Mouse (Mus musculus): ENCODE data around the gene Gjc1.

Gjc1 gene

GRCm38 (mm10) chr11:102819021-102819782, at the start of gene Gjc1:
Gene Gjc1 (minus strand): TSS chr11:102819700.
- peak; percentile 76 to 88 for DNase-seq (ENCODE audit: inconsistent age in 2 of 2, low spot score in 1 of 2)

GRCm38 (mm10) chr11:102864272-102864671, 44.8 kb upstream of the Gjc1 start:
- DNase-seq (ENCODE audit: inconsistent age in 2 of 2, low spot score in 1 of 2): peak; percentile 63 to 86

GRCm38 (mm10) chr11:102859933-102860332, 40.4 kb upstream of the Gjc1 start:
- DNase-seq (ENCODE audit: inconsistent age in 2 of 2, low spot score in 1 of 2): no peak

- no peak for DNase-seq (ENCODE audit: inconsistent age in 2 of 2, low spot score in 1 of 2)
Measured at GRCm38 (mm10) chr11:102858951-102859350, 39.5 kb upstream of the Gjc1 start.

- no peak for DNase-seq (ENCODE audit: inconsistent age in 2 of 2, low spot score in 1 of 2)
Measured at GRCm38 (mm10) chr11:102855941-102856340, 36.4 kb upstream of the Gjc1 start.

GRCm38 (mm10) chr11:102853760-102854159, 34.3 kb upstream of the Gjc1 start:
- no peak for DNase-seq (ENCODE audit: inconsistent age in 2 of 2, low spot score in 1 of 2)

- peak; percentile 79 to 91 for DNase-seq (ENCODE audit: inconsistent age in 2 of 2, low spot score in 1 of 2)
Measured at GRCm38 (mm10) chr11:102851883-102852282, 32.4 kb upstream of the Gjc1 start.

- DNase-seq (ENCODE audit: inconsistent age in 2 of 2, low spot score in 1 of 2): peak in 1 of 2 experiments; percentile 62
Measured at GRCm38 (mm10) chr11:102845926-102846325, 26.4 kb upstream of the Gjc1 start.

GRCm38 (mm10) chr11:102838616-102839150, 19.2 kb upstream of the Gjc1 start:
- DNase-seq (ENCODE audit: inconsistent age in 2 of 2, low spot score in 1 of 2): no peak

- DNase-seq (ENCODE audit: inconsistent age in 2 of 2, low spot score in 1 of 2): no peak
Measured at GRCm38 (mm10) chr11:102838126-102838525, 18.6 kb upstream of the Gjc1 start.

- no peak for DNase-seq (ENCODE audit: inconsistent age in 2 of 2, low spot score in 1 of 2)
Measured at GRCm38 (mm10) chr11:102837385-102837784, 17.9 kb upstream of the Gjc1 start.

- no peak for DNase-seq (ENCODE audit: inconsistent age in 2 of 2, low spot score in 1 of 2)
Measured at GRCm38 (mm10) chr11:102836146-102836545, 16.6 kb upstream of the Gjc1 start.

GRCm38 (mm10) chr11:102835549-102835948, 16.0 kb upstream of the Gjc1 start, which contains the start of gene Higd1b:
Gene Higd1b (plus strand): TSS chr11:102835849.
- DNase-seq (ENCODE audit: inconsistent age in 2 of 2, low spot score in 1 of 2): no peak

GRCm38 (mm10) chr11:102834219-102834618, 14.7 kb upstream of the Gjc1 start:
- no peak for DNase-seq (ENCODE audit: inconsistent age in 2 of 2, low spot score in 1 of 2)

- DNase-seq (ENCODE audit: inconsistent age in 2 of 2, low spot score in 1 of 2): no peak
Measured at GRCm38 (mm10) chr11:102832700-102833297, 13.3 kb upstream of the Gjc1 start.

GRCm38 (mm10) chr11:102830276-102830675, 10.8 kb upstream of the Gjc1 start:
- peak; percentile 71 to 86 for DNase-seq (ENCODE audit: inconsistent age in 2 of 2, low spot score in 1 of 2)

GRCm38 (mm10) chr11:102827097-102827496, 7.6 kb upstream of the Gjc1 start:
- DNase-seq (ENCODE audit: inconsistent age in 2 of 2, low spot score in 1 of 2): no peak

- DNase-seq (ENCODE audit: inconsistent age in 2 of 2, low spot score in 1 of 2): no peak
Measured at GRCm38 (mm10) chr11:102826476-102826875, 7.0 kb upstream of the Gjc1 start.

GRCm38 (mm10) chr11:102821231-102821630, 1.7 kb upstream of the Gjc1 start:
- no peak for DNase-seq (ENCODE audit: inconsistent age in 2 of 2, low spot score in 1 of 2)

GRCm38 (mm10) chr11:102820432-102820831, 932 bp upstream of the Gjc1 start:
- no peak for DNase-seq (ENCODE audit: inconsistent age in 2 of 2, low spot score in 1 of 2)

GRCm38 (mm10) chr11:102819783-102820385, 384 bp upstream of the Gjc1 start:
- no peak for DNase-seq (ENCODE audit: inconsistent age in 2 of 2, low spot score in 1 of 2)

All from adrenal gland, adult (tissue).